Mouse (Mus musculus): ENCODE data around the gene Fam45a.

The Fam45a gene

GRCm38 (mm10) chr19:60811098-60812035, at the start of gene Fam45a:
TSS of gene Fam45a (plus strand) at chr19:60811585.
- DNase-seq = peak; percentile 90 to 92

- DNase-seq = no peak
These were observed 38.0 kb upstream of the Fam45a start for GRCm38 (mm10) chr19:60773366-60773765.

GRCm38 (mm10) chr19:60782034-60782433, 29.4 kb upstream of the Fam45a start:
- DNase-seq = no peak

GRCm38 (mm10) chr19:60784712-60785111, 26.7 kb upstream of the Fam45a start:
- DNase-seq = no peak

GRCm38 (mm10) chr19:60787465-60788150, 23.8 kb upstream of the Fam45a start:
- no peak for DNase-seq

GRCm38 (mm10) chr19:60788214-60788960, 23.0 kb upstream of the Fam45a start:
- no peak for DNase-seq

- no peak for DNase-seq
These were observed 21.9 kb upstream of the Fam45a start for GRCm38 (mm10) chr19:60789452-60789851.

- DNase-seq = peak in 1 of 2 experiments; percentile 70
These were observed 21.4 kb upstream of the Fam45a start for GRCm38 (mm10) chr19:60789919-60790506.

- DNase-seq = peak; percentile 97 to 98
These were observed 20.7 kb upstream of the Fam45a start, which contains the start of gene Eif3a for GRCm38 (mm10) chr19:60790551-60791161. TSS of gene Eif3a (minus strand) at chr19:60790658.

GRCm38 (mm10) chr19:60791164-60791563, 20.2 kb upstream of the Fam45a start:
- peak; percentile 8 to 11 for DNase-seq

GRCm38 (mm10) chr19:60793170-60793707, 18.1 kb upstream of the Fam45a start:
- no peak for DNase-seq

- DNase-seq = no peak
These were observed 16.1 kb upstream of the Fam45a start for GRCm38 (mm10) chr19:60795244-60795643.

GRCm38 (mm10) chr19:60797415-60797814, 14.0 kb upstream of the Fam45a start:
- DNase-seq = no peak

GRCm38 (mm10) chr19:60799867-60800569, 11.4 kb upstream of the Fam45a start:
- no peak for DNase-seq

GRCm38 (mm10) chr19:60804903-60805302, 6.5 kb upstream of the Fam45a start:
- no peak for DNase-seq

GRCm38 (mm10) chr19:60809927-60810326, 1.5 kb upstream of the Fam45a start:
- DNase-seq = no peak

- DNase-seq = no peak
These were observed 628 bp downstream of the Fam45a start for GRCm38 (mm10) chr19:60812036-60812389.

- DNase-seq = no peak
These were observed 1.7 kb downstream of the Fam45a start for GRCm38 (mm10) chr19:60813133-60813532.

- no peak for DNase-seq
These were observed 7.3 kb downstream of the Fam45a start for GRCm38 (mm10) chr19:60818677-60819076.

- peak; percentile 59 to 81 for DNase-seq
These were observed 26.4 kb downstream of the Fam45a start for GRCm38 (mm10) chr19:60837747-60838146.

- no peak for DNase-seq
These were observed 31.9 kb downstream of the Fam45a start for GRCm38 (mm10) chr19:60843324-60843723.

All from cerebellum, postnatal 25 days (tissue).